In genomic region chr14:55164172-55164806, GRCm38 (mm10) we compare ENCODE assay signal across 24 mouse cellular contexts. TPM values are rescaled to one million over a fixed set of nuclear protein-coding genes. Genes with fewer than 3 reads are reported as not detected.
DNase-seq lines count a peak whose midpoint lies in the region; ATAC-seq lines count a peak whose summit lies in the region.
"Had no signal": no experiment of that assay in that cellular context is flagged by ENCODE, and none has a peak within 500 bp of the region (broad histone marks: within the 10 kb centered on the region; RNA-seq: fewer than 3 reads in every experiment).

No protein-coding gene starts in this region.

- no peak overlapping the region for H3K27ac ChIP-seq in embryonic facial prominence, embryonic 14.5 days (replicated peaks; ENCODE audit: low read depth, low read length)
- H3K27ac ChIP-seq in embryonic facial prominence, embryonic 10.5 days (replicated peaks), result no peak overlapping the region
- peak overlapping the region; percentile 14; the same call in 1 of the 2 replicates for H3K27ac ChIP-seq in kidney, embryonic 16.5 days (ENCODE audit: low read length)
- peak overlapping the region; percentile 84 for H3K27ac ChIP-seq in intestine, embryonic 15.5 days
- peak overlapping the region; percentile 41 for H3K27ac ChIP-seq in stomach, embryonic 16.5 days (ENCODE audit: low read length)
- H3K27ac ChIP-seq in forebrain, embryonic 10.5 days, result no peak overlapping the region
- H3K27ac ChIP-seq: forebrain, embryonic 12.5 days; heart, embryonic 10.5 days; hindbrain, embryonic 14.5 days had no signal

- no peaks in the 10 kb centered on the region for H3K36me3 ChIP-seq in embryonic facial prominence, embryonic 14.5 days (ENCODE audit: control insufficient read depth, insufficient read depth, low read length)
- no peaks in the 10 kb centered on the region for H3K36me3 ChIP-seq in embryonic facial prominence, embryonic 10.5 days (replicated peaks)
- H3K36me3 ChIP-seq in kidney, embryonic 16.5 days (ENCODE audit: insufficient read depth, low read length), result no peaks in the 10 kb centered on the region
- no peaks in the 10 kb centered on the region for H3K36me3 ChIP-seq in intestine, embryonic 15.5 days
- no peaks in the 10 kb centered on the region for H3K36me3 ChIP-seq in stomach, embryonic 16.5 days (ENCODE audit: control insufficient read depth, insufficient read depth, low read length)
- H3K36me3 ChIP-seq in forebrain, embryonic 10.5 days (replicated peaks), result no peaks in the 10 kb centered on the region
- H3K36me3 ChIP-seq: forebrain, embryonic 12.5 days; G1E; heart, embryonic 10.5 days had no signal

- WGBS in embryonic facial prominence, embryonic 14.5 days, result 44% methylated on average over 5 of the region's 5 CpGs
- 63% methylated on average over 5 of the region's 5 CpGs for WGBS in embryonic facial prominence, embryonic 10.5 days
- WGBS in kidney, embryonic 16.5 days, result 20% methylated on average over 5 of the region's 5 CpGs
- 46% methylated on average over 5 of the region's 5 CpGs for WGBS in intestine, embryonic 15.5 days
- 40% methylated on average over 5 of the region's 5 CpGs for WGBS in stomach, embryonic 16.5 days
- 77% methylated on average over 5 of the region's 5 CpGs for WGBS in forebrain, embryonic 10.5 days

- no peaks in the 10 kb centered on the region for H3K9me3 ChIP-seq in embryonic facial prominence, embryonic 14.5 days (ENCODE audit: control insufficient read depth, low read length)
- H3K9me3 ChIP-seq in embryonic facial prominence, embryonic 10.5 days, result no peaks in the 10 kb centered on the region
- no peaks in the 10 kb centered on the region for H3K9me3 ChIP-seq in kidney, embryonic 16.5 days (ENCODE audit: low read length)
- H3K9me3 ChIP-seq in intestine, embryonic 15.5 days, result no peaks in the 10 kb centered on the region
- H3K9me3 ChIP-seq in stomach, embryonic 16.5 days (replicated peaks; ENCODE audit: control insufficient read depth, low read length), result no peaks in the 10 kb centered on the region; the same call in 1 of the 2 replicates
- H3K9me3 ChIP-seq in forebrain, embryonic 10.5 days, result no peaks in the 10 kb centered on the region
- H3K9me3 ChIP-seq: forebrain, embryonic 12.5 days; G1E; heart, embryonic 10.5 days had no signal

- H3K9ac ChIP-seq in embryonic facial prominence, embryonic 14.5 days (ENCODE audit: low read depth, low read length), result no peak overlapping the region
- H3K9ac ChIP-seq in kidney, embryonic 16.5 days (replicated peaks; ENCODE audit: low read length), result no peak overlapping the region
- no peak overlapping the region for H3K9ac ChIP-seq in intestine, embryonic 15.5 days
- H3K9ac ChIP-seq in stomach, embryonic 16.5 days (ENCODE audit: low read length), result no peak overlapping the region
- H3K9ac ChIP-seq: forebrain, embryonic 12.5 days; hindbrain, embryonic 14.5 days had no signal

- no peak overlapping the region for H3K4me3 ChIP-seq in embryonic facial prominence, embryonic 14.5 days (ENCODE audit: low read depth, low read length)
- no peak overlapping the region for H3K4me3 ChIP-seq in embryonic facial prominence, embryonic 10.5 days
- H3K4me3 ChIP-seq in kidney, embryonic 16.5 days (ENCODE audit: low read length), result no peak overlapping the region
- no peak overlapping the region for H3K4me3 ChIP-seq in intestine, embryonic 15.5 days (replicated peaks)
- H3K4me3 ChIP-seq in stomach, embryonic 16.5 days (replicated peaks; ENCODE audit: low read length), result no peak overlapping the region
- no peak overlapping the region for H3K4me3 ChIP-seq in forebrain, embryonic 10.5 days
- H3K4me3 ChIP-seq: forebrain, embryonic 12.5 days; heart, embryonic 10.5 days had no signal

- 0 out of 2 replicates have a peak, but pooled peaks cover 3% of the 10 kb centered on the region for H3K27me3 ChIP-seq in embryonic facial prominence, embryonic 14.5 days (replicated peaks; ENCODE audit: control insufficient read depth, insufficient read depth, low read length)
- H3K27me3 ChIP-seq in embryonic facial prominence, embryonic 10.5 days (replicated peaks; ENCODE audit: low read depth, poor library complexity, severe bottlenecking), result peaks cover 20% of the 10 kb centered on the region
- no peaks in the 10 kb centered on the region for H3K27me3 ChIP-seq in kidney, embryonic 16.5 days (ENCODE audit: insufficient read depth, low read length)
- H3K27me3 ChIP-seq in intestine, embryonic 15.5 days (replicated peaks), result no peaks in the 10 kb centered on the region
- no peaks in the 10 kb centered on the region for H3K27me3 ChIP-seq in stomach, embryonic 16.5 days (ENCODE audit: control insufficient read depth, insufficient read depth, low read length)
- peaks cover 20% of the 10 kb centered on the region for H3K27me3 ChIP-seq in forebrain, embryonic 10.5 days (ENCODE audit: poor library complexity, severe bottlenecking)

- no peak overlapping the region for H3K4me2 ChIP-seq in embryonic facial prominence, embryonic 14.5 days (ENCODE audit: low read depth, low read length)
- no peak overlapping the region for H3K4me2 ChIP-seq in kidney, embryonic 16.5 days (replicated peaks; ENCODE audit: low read depth, low read length)
- H3K4me2 ChIP-seq in intestine, embryonic 15.5 days (replicated peaks), result no peak overlapping the region
- no peak overlapping the region for H3K4me2 ChIP-seq in stomach, embryonic 16.5 days (ENCODE audit: low read depth, low read length)
- H3K4me2 ChIP-seq: forebrain, embryonic 12.5 days; hindbrain, embryonic 14.5 days had no signal

- no peak for ATAC-seq in embryonic facial prominence, embryonic 14.5 days (ENCODE audit: low read depth)
- peak; percentile 85 for ATAC-seq in kidney, embryonic 16.5 days (ENCODE audit: low FRiP score, low TSS enrichment)
- no peak; the same call in 1 of the 2 replicates for ATAC-seq in intestine, embryonic 15.5 days
- no peak for ATAC-seq in stomach, embryonic 16.5 days (ENCODE audit: insufficient read depth, low FRiP score)
- ATAC-seq: CD4-positive, CD25-positive, alpha-beta regulatory T cell, adult 4 months; forebrain, embryonic 16.5 days had no signal

- 0 out of 2 replicates have a peak, but pooled peaks cover 4% of the 10 kb centered on the region for H3K4me1 ChIP-seq in embryonic facial prominence, embryonic 14.5 days (ENCODE audit: control insufficient read depth, insufficient read depth, low read length)
- H3K4me1 ChIP-seq in embryonic facial prominence, embryonic 10.5 days, result peaks cover 16% of the 10 kb centered on the region
- H3K4me1 ChIP-seq in kidney, embryonic 16.5 days (ENCODE audit: insufficient read depth, low read length), result peaks cover 18% of the 10 kb centered on the region
- H3K4me1 ChIP-seq in intestine, embryonic 15.5 days (replicated peaks), result peaks cover 7% of the 10 kb centered on the region; the same call in 1 of the 2 replicates
- peaks cover 4% of the 10 kb centered on the region; the same call in 1 of the 2 replicates for H3K4me1 ChIP-seq in stomach, embryonic 16.5 days (ENCODE audit: control insufficient read depth, insufficient read depth, low read length)
- H3K4me1 ChIP-seq in forebrain, embryonic 10.5 days, result peaks cover 21% of the 10 kb centered on the region

- peak; percentile 25 for DNase-seq in embryonic facial prominence, embryonic 14.5 days (ENCODE audit: low spot score)
- DNase-seq in embryonic facial prominence, embryonic 10.5 days (ENCODE audit: low spot score), result no peak
- no peak for DNase-seq in kidney, adult 9 months
- no peak for DNase-seq in forebrain, embryonic 10.5 days (ENCODE audit: extremely low spot score, low spot score)
- DNase-seq: adrenal gland, adult 8-10 months; adrenal gland, postnatal 36 days; B cell, adult 2 months; cerebellum, adult 2 months; cerebellum, postnatal 10 days; gastrocnemius, postnatal 10 days; heart, adult 18-20 months; heart, postnatal 10 days; heart, postnatal 4 days had no signal

RNA-seq across cellular contexts. Expression of gene Jph4, which starts 47.6 kb away (rescaled TPM):
- polyA plus RNA-seq in embryonic facial prominence, embryonic 14.5 days (2014; fragmentation: Nextera tagmentation; extraction: Ambion mirVana), result 3.0 and 3.8 TPM in 2 replicates
- 0.45 and 0.81 TPM in 2 replicates for polyA plus RNA-seq in embryonic facial prominence, embryonic 10.5 days (2016; fragmentation: Nextera tagmentation; extraction: Ambion mirVana)
- 0.45 and 0.51 TPM in 2 replicates for polyA plus RNA-seq in kidney, embryonic 16.5 days (2015; fragmentation: Nextera tagmentation; extraction: Ambion mirVana)
- 1.6 and 1.7 TPM in 2 replicates for polyA plus RNA-seq in intestine, embryonic 15.5 days (2015; fragmentation: Nextera tagmentation; extraction: Ambion mirVana)
- 1.1 and 1.2 TPM in 2 replicates for polyA plus RNA-seq in stomach, embryonic 16.5 days (2015; fragmentation: Nextera tagmentation; extraction: Ambion mirVana)
- polyA plus RNA-seq in forebrain, embryonic 10.5 days (2016; fragmentation: Nextera tagmentation; extraction: Ambion mirVana), result 0.31 and 0.56 TPM in 2 replicates
- polyA plus RNA-seq: CD4-positive, CD25-positive, alpha-beta regulatory T cell, adult 4 months; G1E had no signal

RNA-seq across cellular contexts. Expression of gene Dhrs2, which starts 57.5 kb away (rescaled TPM):
- polyA plus RNA-seq in embryonic facial prominence, embryonic 14.5 days (2014; fragmentation: Nextera tagmentation; extraction: Ambion mirVana), result 2.8 and 5.7 TPM in 2 replicates
- not detected in 2 replicates for polyA plus RNA-seq in embryonic facial prominence, embryonic 10.5 days (2016; fragmentation: Nextera tagmentation; extraction: Ambion mirVana)
- polyA plus RNA-seq in kidney, embryonic 16.5 days (2015; fragmentation: Nextera tagmentation; extraction: Ambion mirVana), result 0.29 and 0.42 TPM in 2 replicates
- polyA plus RNA-seq in intestine, embryonic 15.5 days (2015; fragmentation: Nextera tagmentation; extraction: Ambion mirVana), result 0.15 and 0.21 TPM in 2 replicates
- polyA plus RNA-seq in stomach, embryonic 16.5 days (2015; fragmentation: Nextera tagmentation; extraction: Ambion mirVana), result 0.22 TPM in 1 of 2 replicates, not detected in the other
- not detected in 2 replicates for polyA plus RNA-seq in forebrain, embryonic 10.5 days (2016; fragmentation: Nextera tagmentation; extraction: Ambion mirVana)
- polyA plus RNA-seq: CD4-positive, CD25-positive, alpha-beta regulatory T cell, adult 4 months; embryonic facial prominence, embryonic 11.5 days; forebrain, embryonic 16.5 days; G1E; heart, embryonic 10.5 days; heart, embryonic 14.5 days had no signal

RNA-seq across cellular contexts. Expression of gene Ap1g2, which starts 57.9 kb away (rescaled TPM):
- polyA plus RNA-seq in embryonic facial prominence, embryonic 14.5 days (2014; fragmentation: Nextera tagmentation; extraction: Ambion mirVana), result 15.3 and 17.6 TPM in 2 replicates
- polyA plus RNA-seq in embryonic facial prominence, embryonic 10.5 days (2016; fragmentation: Nextera tagmentation; extraction: Ambion mirVana), result 14.5 and 15.8 TPM in 2 replicates
- polyA plus RNA-seq in kidney, embryonic 16.5 days (2015; fragmentation: Nextera tagmentation; extraction: Ambion mirVana), result 23.2 and 23.3 TPM in 2 replicates
- 71.9 and 73.9 TPM in 2 replicates for polyA plus RNA-seq in intestine, embryonic 15.5 days (2015; fragmentation: Nextera tagmentation; extraction: Ambion mirVana)
- 46.2 and 54.8 TPM in 2 replicates for polyA plus RNA-seq in stomach, embryonic 16.5 days (2015; fragmentation: Nextera tagmentation; extraction: Ambion mirVana)
- 16.4 and 18.5 TPM in 2 replicates for polyA plus RNA-seq in forebrain, embryonic 10.5 days (2016; fragmentation: Nextera tagmentation; extraction: Ambion mirVana)

Comparison
In these comparisons a context has a peak if more than half of its experiments do, and no peak if none do; other contexts are left out.
1. H3K27ac ChIP-seq: peak in kidney, embryonic 16.5 days (single experiment), intestine, embryonic 15.5 days (single experiment) and stomach, embryonic 16.5 days (single experiment); none in embryonic facial prominence, embryonic 14.5 days (single experiment), embryonic facial prominence, embryonic 10.5 days (single experiment) and forebrain, embryonic 10.5 days (single experiment).